Mouse (Mus musculus) lung, postnatal 0 days (tissue): ENCODE measurements around the gene Paip2b. TPM values are rescaled to one million over a fixed set of nuclear protein-coding genes. Genes with fewer than 3 reads are reported as not detected.
A peak's percentile ranks its signal among the peaks of the same experiment; 100 is the strongest.
"Not testable (repeated sequence)": the region's sequence is repeated elsewhere in the genome, so short reads cannot be mapped to it uniquely, and the experiment has no call there.

Experiments used
- ATAC-seq: fragments of 200-750 bp; cut with Nextera tagmentation; 2 replicates; pipeline ENCODE4 v1.8.0; 2017; ENCODE audit warnings: moderate library complexity
- DNase-seq: peaks from one replicate; pipeline ENCODE4 v3.0.0-alpha.2; 2016; ENCODE audit warnings: low spot score
- H3K27ac ChIP-seq: fragments of 300-500 bp; sonication (generic); 2 replicates; pipeline ENCODE4 v1.5.1; 2014; ENCODE audit warnings: antibody characterized with exemption, mild to moderate bottlenecking, low read length, mixed read lengths
- H3K27me3 ChIP-seq: fragments of 300-500 bp; sonication (generic); replicated peaks from 2 replicates; pipeline ENCODE4 v1.6.1; 2014; ENCODE audit warnings: low read length, mixed read lengths; ENCODE audit not compliant: insufficient read depth
- H3K36me3 ChIP-seq: fragments of 300-500 bp; sonication (generic); 2 replicates; pipeline ENCODE4 v1.6.1; 2014; ENCODE audit warnings: low read length, mixed read lengths; ENCODE audit not compliant: insufficient read depth
- H3K4me1 ChIP-seq: fragments of 300-500 bp; sonication (generic); 2 replicates; pipeline ENCODE4 v1.6.1; 2014; ENCODE audit warnings: antibody characterized with exemption, low read depth, low read length, mixed read lengths; ENCODE audit not compliant: insufficient read depth
- H3K4me2 ChIP-seq: fragments of 300-500 bp; sonication (generic); replicated peaks from 2 replicates; pipeline ENCODE4 v1.6.1; 2014; ENCODE audit warnings: low read depth, mild to moderate bottlenecking, low read length, moderate library complexity, mixed read lengths
- H3K4me3 ChIP-seq: fragments of 300-500 bp; sonication (generic); 2 replicates; pipeline ENCODE4 v1.5.1; 2014; ENCODE audit warnings: low read depth, low read length
- H3K9ac ChIP-seq: fragments of 300-500 bp; sonication (generic); replicated peaks from 2 replicates; pipeline ENCODE4 v1.6.1; 2014; ENCODE audit warnings: low read depth, mild to moderate bottlenecking
- H3K9me3 ChIP-seq: fragments of 300-500 bp; sonication (generic); 2 replicates; pipeline ENCODE4 v1.6.1; 2016; ENCODE audit warnings: low read length, mixed read lengths
- CTCF ChIP-seq: IDR thresholded peaks from 2 replicates; pipeline ENCODE4 v1.5.1; 2016; ENCODE audit warnings: antibody characterized with exemption, mild to moderate bottlenecking
- EP300 ChIP-seq: IDR thresholded peaks from 2 replicates; pipeline ENCODE4 v1.6.1; 2016; ENCODE audit warnings: antibody characterized with exemption, mild to moderate bottlenecking, control low read depth
- WGBS: fragments of 180-500 bp; shearing (Covaris S2); extraction: QIAGEN DNeasy Blood & Tissue Kit; methylation state at CpG from one replicate; pipeline ENCODE4 v1.1.7; 2014; 5-methylcytosine and 5-hydroxymethylcytosine counted together
- polyA plus RNA-seq: library from polyadenylated mRNA; unstranded; fragments of >200 nt; fragmentation: Nextera tagmentation; extraction: Ambion mirVana; gene quantifications from 2 replicates; pipeline ENCODE4 v1.2.1, GENCODE M21; 2015

Gene Paip2b
- polyA plus RNA-seq, 1 experiment from 2014 or later, result 8.6 TPM

GRCm38 (mm10) chr6:83836826-83837225 lies 5.3 kb upstream of the Paip2b start:
- no peaks in the 10 kb centered on the region for H3K4me1 ChIP-seq
- no peaks in the 10 kb centered on the region for H3K36me3 ChIP-seq
- WGBS, result 92% methylated on average over 2 of the region's 2 CpGs
- TF ChIP-seq CTCF, result no peak
- TF ChIP-seq EP300, result no peak
- no peak overlapping the region for H3K4me2 ChIP-seq
- H3K9me3 ChIP-seq, result no peaks in the 10 kb centered on the region
- H3K9ac ChIP-seq, result no peak overlapping the region
- DNase-seq, result no peak
- ATAC-seq, result no peak
- H3K27ac ChIP-seq, result no peak overlapping the region
- no peaks in the 10 kb centered on the region for H3K27me3 ChIP-seq
- H3K4me3 ChIP-seq, result no peak overlapping the region

- not testable (repeated sequence) for ATAC-seq, H3K9me3 ChIP-seq, DNase-seq, H3K9ac ChIP-seq, H3K36me3 ChIP-seq, H3K4me1 ChIP-seq, H3K27me3 ChIP-seq
- WGBS, result 61% methylated on average over 1 of the region's 1 CpGs
- Histone ChIP-seq H3K4me2 (peak overlapping the region; percentile 42; the same call in 1 of the 2 replicates), H3K4me3 (peak overlapping the region; percentile 14; the same call in 1 of the 2 replicates), H3K27ac (0 out of 2 replicates have a peak overlapping the region, but pooled peaks have one; percentile 12)
Measured at GRCm38 (mm10) chr6:83832393-83832792, 852 bp upstream of the Paip2b start.

GRCm38 (mm10) chr6:83830941-83831605 lies 468 bp downstream of the Paip2b start:
- DNase-seq, result no peak
- H3K9ac ChIP-seq, result peak overlapping the region; percentile 46
- no peaks in the 10 kb centered on the region for H3K9me3 ChIP-seq
- H3K36me3 ChIP-seq, result no peaks in the 10 kb centered on the region
- TF ChIP-seq CTCF, result no peak
- TF ChIP-seq EP300, result no peak
- peak overlapping the region; percentile 59 for H3K4me3 ChIP-seq
- H3K4me2 ChIP-seq, result peak overlapping the region; percentile 85
- H3K4me1 ChIP-seq, result no peaks in the 10 kb centered on the region
- H3K27me3 ChIP-seq, result no peaks in the 10 kb centered on the region
- peak overlapping the region; percentile 66 for H3K27ac ChIP-seq
- 2% methylated on average over 32 of the region's 35 CpGs for WGBS
- peak; percentile 52 for ATAC-seq

GRCm38 (mm10) chr6:83821856-83822255 lies 9.7 kb downstream of the Paip2b start:
- ATAC-seq, result no peak
- WGBS, result 41% methylated on average over 2 of the region's 2 CpGs
- no peak overlapping the region for H3K4me3 ChIP-seq

GRCm38 (mm10) chr6:83820727-83821515 lies 10.6 kb downstream of the Paip2b start:
- H3K9me3 ChIP-seq, result no peaks in the 10 kb centered on the region
- H3K36me3 ChIP-seq, result no peaks in the 10 kb centered on the region
- no peak overlapping the region for H3K4me2 ChIP-seq
- ATAC-seq (no peak), DNase-seq (no peak)
- H3K4me1 ChIP-seq, result no peaks in the 10 kb centered on the region
- no peak overlapping the region for H3K9ac ChIP-seq
- H3K27ac ChIP-seq, result no peak overlapping the region
- no peaks in the 10 kb centered on the region for H3K27me3 ChIP-seq
- no peak for TF ChIP-seq CTCF
- 70% methylated on average over 2 of the region's 2 CpGs for WGBS
- H3K4me3 ChIP-seq, result no peak overlapping the region

More at GRCm38 (mm10) chr6:83821856-83822255, 9.7 kb downstream of the Paip2b start:
- no peaks in the 10 kb centered on the region for H3K4me1 ChIP-seq
- no peaks in the 10 kb centered on the region for H3K36me3 ChIP-seq
- no peak for TF ChIP-seq EP300
- no peak for TF ChIP-seq CTCF
- no peak overlapping the region for H3K4me2 ChIP-seq
- no peak for DNase-seq
- H3K9ac ChIP-seq, result no peak overlapping the region
- H3K27ac ChIP-seq, result no peak overlapping the region
- H3K27me3 ChIP-seq, result no peaks in the 10 kb centered on the region
- no peaks in the 10 kb centered on the region for H3K9me3 ChIP-seq

- no peak overlapping the region for H3K9ac ChIP-seq
- WGBS, result 96% methylated on average over 1 of the region's 1 CpGs
- H3K4me3 ChIP-seq, result no peak overlapping the region
- DNase-seq (no peak), ATAC-seq (no peak)
- H3K27ac ChIP-seq, result no peak overlapping the region
- H3K9me3 ChIP-seq, result no peaks in the 10 kb centered on the region
- no peaks in the 10 kb centered on the region for H3K36me3 ChIP-seq
- TF ChIP-seq EP300 (no peak), CTCF (no peak)
- H3K27me3 ChIP-seq, result no peaks in the 10 kb centered on the region
- no peak overlapping the region for H3K4me2 ChIP-seq
- no peaks in the 10 kb centered on the region for H3K4me1 ChIP-seq
Measured at GRCm38 (mm10) chr6:83818996-83819395, 12.5 kb downstream of the Paip2b start.
